Mouse (Mus musculus) midbrain, embryonic 13.5 days (tissue): ENCODE data around the gene Mag. TPM values are rescaled to one million over a fixed set of nuclear protein-coding genes. Genes with fewer than 3 reads are reported as not detected.
"Not testable (repeated sequence)": the region's sequence is repeated elsewhere in the genome, so short reads cannot be mapped to it uniquely, and the experiment has no call there.

ENCODE experiments used
- ATAC-seq: fragments of 200-750 bp; cut with Nextera tagmentation; 2 replicates; pipeline ENCODE4 v1.8.0; 2017; ENCODE audit warnings: mild to moderate bottlenecking, moderate TSS enrichment, moderate library complexity
- H3K27ac ChIP-seq: fragments of 300-500 bp; sonication (generic); 2 replicates; pipeline ENCODE4 v1.5.1; 2015; ENCODE audit warnings: inconsistent platforms, mild to moderate bottlenecking, moderate library complexity
- H3K27me3 ChIP-seq: fragments of 300-500 bp; sonication (generic); 2 replicates; pipeline ENCODE4 v1.6.1; 2015; ENCODE audit warnings: mild to moderate bottlenecking, inconsistent platforms
- H3K36me3 ChIP-seq: fragments of 300-500 bp; sonication (generic); 2 replicates; pipeline ENCODE4 v1.6.1; 2015; ENCODE audit warnings: mild to moderate bottlenecking, inconsistent platforms
- H3K4me1 ChIP-seq: fragments of 300-500 bp; sonication (generic); replicated peaks from 2 replicates; pipeline ENCODE4 v1.6.1; 2015; ENCODE audit warnings: inconsistent platforms
- H3K4me2 ChIP-seq: fragments of 300-500 bp; sonication (generic); replicated peaks from 2 replicates; pipeline ENCODE4 v1.6.1; 2015; ENCODE audit warnings: moderate library complexity, mild to moderate bottlenecking, inconsistent platforms
- H3K4me3 ChIP-seq: fragments of 300-500 bp; sonication (generic); replicated peaks from 2 replicates; pipeline ENCODE4 v1.5.1; 2015; ENCODE audit warnings: mild to moderate bottlenecking, inconsistent platforms
- H3K9ac ChIP-seq: fragments of 300-500 bp; sonication (generic); replicated peaks from 2 replicates; pipeline ENCODE4 v1.6.1; 2015; ENCODE audit warnings: mild to moderate bottlenecking, inconsistent platforms
- H3K9me3 ChIP-seq: fragments of 300-500 bp; sonication (generic); 2 replicates; pipeline ENCODE4 v1.6.1; 2016; ENCODE audit warnings: mild to moderate bottlenecking, inconsistent platforms
- WGBS: fragments of 180-500 bp; shearing (Covaris S2); methylation state at CpG from one replicate; pipeline ENCODE4 v1.1.7; 2015; 5-methylcytosine and 5-hydroxymethylcytosine counted together
- polyA plus RNA-seq: library from polyadenylated mRNA; unstranded; fragments of >200 nt; fragmentation: Nextera tagmentation; extraction: Ambion mirVana; gene quantifications from 2 replicates; pipeline ENCODE4 v1.2.1, GENCODE M21; 2015

Gene Mag
- polyA plus RNA-seq, 1 experiment from 2014 or later, result 1.3 TPM

DNA sequence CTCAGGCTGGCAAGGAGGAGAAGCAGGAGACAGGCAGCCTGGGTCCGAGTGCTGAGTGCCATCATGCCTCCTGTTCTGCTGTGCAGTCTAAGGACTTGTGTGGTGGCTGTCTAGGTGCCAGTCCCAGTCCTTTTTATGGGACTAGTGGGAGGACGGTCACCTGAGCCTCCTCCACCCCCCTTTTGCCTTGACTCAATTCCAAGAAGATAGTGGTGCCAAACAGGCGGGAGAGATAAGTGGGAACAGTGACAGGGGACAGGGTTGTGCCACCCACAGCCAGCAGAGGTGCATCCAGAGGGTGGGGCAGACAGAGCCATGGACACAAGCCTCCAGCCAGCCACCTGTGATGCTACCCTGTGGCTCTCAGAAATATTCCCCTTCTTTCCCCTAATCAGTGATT is 9.4 kb upstream of the Mag start:
- H3K27ac ChIP-seq, result no peak overlapping the region
- WGBS, result 78% methylated on average over 3 of the region's 3 CpGs
- no peak for ATAC-seq

DNA sequence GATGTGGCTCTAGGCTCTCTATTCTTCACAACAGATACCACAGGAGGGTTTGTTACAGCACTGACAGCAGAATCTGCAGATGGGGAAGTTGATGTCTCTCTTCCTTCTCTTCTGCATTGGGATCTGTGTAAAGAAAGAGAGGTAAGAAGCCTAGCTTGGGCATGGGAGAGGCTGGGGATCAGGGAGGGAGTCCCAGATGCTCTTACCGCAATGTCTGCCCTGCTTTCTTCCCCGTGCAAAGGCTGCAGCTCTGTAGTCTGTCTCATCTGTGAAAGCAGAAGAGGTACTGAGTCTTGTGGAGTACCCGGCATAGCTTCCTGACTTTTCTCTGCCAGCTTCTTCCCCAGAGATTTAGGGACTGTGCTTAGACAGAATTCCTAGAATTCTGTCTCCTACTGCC is 7.8 kb upstream of the Mag start:
- H3K4me2 ChIP-seq, H3K9me3 ChIP-seq, ATAC-seq, H3K4me3 ChIP-seq, H3K27ac ChIP-seq, H3K9ac ChIP-seq, H3K4me1 ChIP-seq, H3K36me3 ChIP-seq, H3K27me3 ChIP-seq: not testable (repeated sequence)
- WGBS, result 52% methylated on average over 3 of the region's 3 CpGs

More for the DNA sequence above, 9.4 kb upstream of the Mag start:
- H3K4me3 ChIP-seq, result no peak overlapping the region
- H3K9me3 ChIP-seq, result no peaks in the 10 kb centered on the region
- H3K4me1 ChIP-seq, result no peaks in the 10 kb centered on the region
- no peaks in the 10 kb centered on the region for H3K27me3 ChIP-seq
- H3K36me3 ChIP-seq, result no peaks in the 10 kb centered on the region
- H3K4me2 ChIP-seq, result no peak overlapping the region
- no peak overlapping the region for H3K9ac ChIP-seq

DNA sequence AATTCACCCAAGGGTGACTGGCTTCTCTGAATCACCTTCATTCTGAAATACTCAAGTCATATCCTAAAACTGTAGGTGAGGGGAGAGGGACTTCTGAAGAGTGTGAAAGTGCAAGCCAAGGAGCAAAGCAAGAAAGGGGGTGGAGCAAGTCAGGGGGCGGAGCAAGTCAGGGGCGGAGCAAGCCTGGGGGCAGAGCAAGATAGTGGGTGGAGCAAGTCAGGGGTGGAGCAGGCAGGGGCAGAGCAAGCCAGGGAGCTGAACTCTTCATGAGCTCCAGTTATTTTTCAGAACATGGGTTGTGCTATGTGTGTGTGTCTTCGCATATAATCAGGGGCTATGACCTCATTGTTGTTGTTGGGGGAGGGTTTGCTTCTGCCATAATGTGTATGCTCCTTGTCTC is 5.5 kb upstream of the Mag start:
- Histone ChIP-seq H3K9ac (no peak overlapping the region), H3K9me3 (no peaks in the 10 kb centered on the region), H3K4me1 (no peaks in the 10 kb centered on the region), H3K27me3 (no peaks in the 10 kb centered on the region; the same call in 1 of the 2 replicates), H3K4me2 (no peak overlapping the region), H3K36me3 (no peaks in the 10 kb centered on the region), H3K27ac (no peak overlapping the region), H3K4me3 (no peak overlapping the region)
- no peak for ATAC-seq
- WGBS, result 61% methylated on average over 3 of the region's 3 CpGs

DNA sequence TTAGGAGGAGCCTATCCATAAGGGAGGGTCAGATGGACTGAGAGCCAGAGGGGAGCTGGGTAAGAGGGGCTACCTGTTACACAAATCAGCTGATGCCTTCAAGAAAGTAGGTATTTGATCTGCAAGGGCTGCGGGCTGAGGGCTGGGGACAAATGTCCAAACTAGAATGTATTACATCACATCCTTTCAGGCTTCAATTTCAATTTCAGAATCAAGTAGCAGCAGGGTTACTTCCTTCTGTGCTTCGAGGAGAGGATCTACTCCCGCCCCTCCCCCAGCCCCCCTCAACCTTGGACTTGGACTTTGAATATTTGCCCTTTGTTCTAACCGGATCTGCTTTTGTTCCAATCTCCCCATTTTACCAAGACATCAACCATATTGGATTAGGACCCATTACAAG is 2.5 kb upstream of the Mag start:
- Histone ChIP-seq H3K36me3 (no peaks in the 10 kb centered on the region), H3K9me3 (no peaks in the 10 kb centered on the region), H3K9ac (no peak overlapping the region), H3K4me1 (no peaks in the 10 kb centered on the region), H3K27me3 (no peaks in the 10 kb centered on the region; the same call in 1 of the 2 replicates), H3K4me3 (no peak overlapping the region), H3K27ac (no peak overlapping the region), H3K4me2 (no peak overlapping the region)
- 62% methylated on average over 4 of the region's 4 CpGs for WGBS
- no peak for ATAC-seq

DNA sequence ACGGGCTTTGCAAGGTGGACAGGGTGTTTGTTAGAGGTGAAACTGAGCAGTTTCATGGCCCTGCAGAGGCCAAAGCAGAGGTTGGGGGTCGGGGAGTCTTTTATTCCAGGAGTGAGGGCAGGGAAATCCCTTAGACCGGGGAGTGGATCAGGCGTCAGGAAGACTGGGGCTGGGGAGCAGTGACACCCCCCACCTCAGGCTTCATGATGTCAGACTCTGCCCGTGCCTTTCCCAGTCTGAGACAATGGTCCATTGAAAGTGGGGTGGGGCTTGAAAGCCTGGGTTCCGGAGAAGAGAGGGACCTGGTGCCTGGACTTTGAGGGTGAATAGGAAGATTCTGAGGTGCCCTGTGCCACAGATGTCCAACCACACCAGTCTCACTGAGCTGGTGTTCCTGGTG is 2.0 kb upstream of the Mag start:
- ATAC-seq, result 0 out of 2 replicates have a peak, but pooled peaks have one; percentile 4
- Histone ChIP-seq H3K27me3 (no peaks in the 10 kb centered on the region; the same call in 1 of the 2 replicates), H3K4me2 (no peak overlapping the region), H3K4me3 (no peak overlapping the region), H3K4me1 (no peaks in the 10 kb centered on the region), H3K27ac (no peak overlapping the region), H3K36me3 (no peaks in the 10 kb centered on the region), H3K9ac (no peak overlapping the region), H3K9me3 (no peaks in the 10 kb centered on the region)
- WGBS, result 18% methylated on average over 6 of the region's 6 CpGs

DNA sequence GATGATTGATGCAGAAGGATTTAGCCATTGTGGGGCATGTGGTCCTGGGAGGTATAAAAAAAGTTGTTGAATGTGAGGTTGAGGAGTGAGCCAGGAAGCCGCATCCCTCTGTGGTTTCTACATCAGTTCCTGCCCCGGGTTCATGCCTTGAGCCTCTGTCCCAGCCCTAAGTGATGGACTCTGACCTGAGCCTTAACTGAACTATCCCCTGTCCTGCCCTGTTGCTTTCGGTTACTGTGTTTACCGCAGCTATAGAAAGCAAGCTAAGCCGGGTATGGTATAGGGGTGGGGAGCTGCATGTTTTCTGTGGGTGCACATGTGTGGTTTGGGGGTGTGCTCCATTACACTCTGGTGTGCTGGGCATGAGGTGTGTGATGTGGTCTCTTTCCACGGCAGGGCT is 4.9 kb downstream of the Mag start:
- H3K27me3 ChIP-seq, result no peaks in the 10 kb centered on the region; the same call in 1 of the 2 replicates
- no peaks in the 10 kb centered on the region for H3K9me3 ChIP-seq
- H3K4me3 ChIP-seq, result no peak overlapping the region
- no peak overlapping the region for H3K27ac ChIP-seq
- 86% methylated on average over 6 of the region's 6 CpGs for WGBS
- peaks cover 12% of the 10 kb centered on the region for H3K4me1 ChIP-seq
- H3K4me2 ChIP-seq, result no peak overlapping the region
- H3K36me3 ChIP-seq, result no peaks in the 10 kb centered on the region
- ATAC-seq, result no peak
- H3K9ac ChIP-seq, result no peak overlapping the region

DNA sequence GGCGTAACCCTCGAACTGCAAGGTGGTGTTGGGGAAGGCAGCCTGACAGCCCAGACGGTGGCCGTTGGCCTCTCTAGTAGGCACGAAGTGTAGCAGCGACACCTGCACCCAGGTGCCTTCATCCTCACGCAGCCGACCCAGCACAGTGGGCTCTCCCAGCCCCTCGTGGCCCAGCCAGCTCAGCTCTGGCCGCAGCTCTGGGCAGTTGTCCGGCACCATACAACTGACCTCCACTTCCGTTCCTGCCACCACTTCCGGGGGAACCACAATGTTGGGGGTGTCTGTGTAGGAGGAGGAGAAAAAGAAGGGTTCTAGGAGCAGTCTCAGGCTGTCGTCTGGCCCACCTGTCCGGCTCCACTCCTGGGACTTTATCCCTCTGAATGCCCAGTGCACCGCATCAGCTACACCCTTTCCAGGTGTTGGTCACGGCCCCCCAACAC is 5.7 kb downstream of the Mag start:
- H3K4me3 ChIP-seq, result peak overlapping the region; percentile 25
- peak; percentile 29; the same call in 1 of the 2 replicates for ATAC-seq
- H3K9ac ChIP-seq, result no peak overlapping the region
- WGBS, result 29% methylated on average over 17 of the region's 17 CpGs
- no peaks in the 10 kb centered on the region; the same call in 1 of the 2 replicates for H3K27me3 ChIP-seq
- peak overlapping the region; percentile 60 for H3K4me2 ChIP-seq
- no peaks in the 10 kb centered on the region for H3K9me3 ChIP-seq
- H3K4me1 ChIP-seq, result peaks cover 12% of the 10 kb centered on the region
- no peaks in the 10 kb centered on the region for H3K36me3 ChIP-seq
- H3K27ac ChIP-seq, result no peak overlapping the region

DNA sequence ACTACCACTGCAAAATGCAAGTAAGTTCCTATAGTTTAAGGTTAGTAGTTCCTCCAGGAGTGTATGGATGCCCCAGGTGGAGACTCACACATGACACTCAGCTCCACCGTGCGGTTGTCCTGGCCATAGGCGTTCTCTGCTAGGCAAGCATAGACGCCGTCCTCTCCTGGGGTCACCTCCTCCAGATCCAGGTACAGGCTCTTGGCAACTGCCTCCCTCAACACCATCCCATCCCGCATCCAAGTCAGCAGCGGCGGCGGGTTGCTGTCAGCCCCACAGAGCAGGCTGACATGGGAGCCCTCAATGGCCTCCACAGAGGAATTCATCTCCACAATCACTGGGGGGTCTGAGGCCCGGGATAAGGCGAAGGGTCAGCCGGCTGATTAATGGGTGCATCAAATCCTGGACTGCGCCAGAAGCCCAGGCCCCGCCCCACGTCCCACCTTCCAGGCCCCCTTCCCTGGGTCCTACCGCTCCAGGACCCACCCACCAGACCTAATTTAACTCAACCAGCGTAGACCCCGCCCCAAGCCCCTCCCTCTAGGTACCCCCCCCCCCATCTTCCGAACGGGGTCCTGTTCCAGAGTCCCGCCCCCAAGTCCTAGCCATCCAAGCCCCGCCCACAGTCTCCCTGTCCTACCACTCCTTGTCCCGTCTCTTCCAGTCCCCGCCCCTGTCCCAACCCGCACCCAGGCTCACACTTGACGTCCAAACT is 6.2 kb downstream of the Mag start:
- ATAC-seq, result peak; percentile 70
- peak overlapping the region; percentile 25 for H3K4me3 ChIP-seq
- 0 out of 2 replicates have a peak overlapping the region, but pooled peaks have one; percentile 36 for H3K9ac ChIP-seq

DNA sequence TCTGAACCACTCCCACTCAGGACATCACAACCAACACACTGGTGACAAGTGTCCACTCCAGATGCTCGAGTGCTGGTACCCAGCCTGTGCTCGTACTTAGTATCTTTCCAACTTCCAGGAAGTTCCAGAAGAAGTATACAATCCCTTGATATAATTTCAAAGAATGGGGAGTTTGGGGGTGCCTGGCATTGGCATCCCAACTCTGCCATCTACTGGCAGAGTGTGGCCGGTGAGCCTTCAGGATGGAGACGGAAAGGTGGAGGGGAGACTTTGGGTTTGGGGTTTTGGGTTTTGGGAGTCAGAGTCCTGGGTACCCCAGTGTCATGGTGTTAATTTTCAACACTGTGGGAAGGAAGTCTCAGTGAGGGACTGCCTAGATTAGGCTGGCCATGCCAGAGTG is 10.6 kb downstream of the Mag start:
- Histone ChIP-seq H3K9ac (no peak overlapping the region), H3K27me3 (no peaks in the 10 kb centered on the region; the same call in 1 of the 2 replicates), H3K4me3 (no peak overlapping the region), H3K4me1 (peaks cover 11% of the 10 kb centered on the region), H3K9me3 (no peaks in the 10 kb centered on the region), H3K4me2 (no peak overlapping the region), H3K27ac (no peak overlapping the region), H3K36me3 (no peaks in the 10 kb centered on the region)
- WGBS, result 61% methylated on average over 4 of the region's 4 CpGs
- no peak for ATAC-seq

More for the DNA sequence above, 6.2 kb downstream of the Mag start:
- Histone ChIP-seq H3K9me3 (no peaks in the 10 kb centered on the region), H3K4me2 (peak overlapping the region; percentile 60), H3K27me3 (no peaks in the 10 kb centered on the region; the same call in 1 of the 2 replicates), H3K27ac (no peak overlapping the region), H3K36me3 (no peaks in the 10 kb centered on the region), H3K4me1 (peaks cover 12% of the 10 kb centered on the region)
- 1% methylated on average over 24 of the region's 26 CpGs for WGBS

DNA sequence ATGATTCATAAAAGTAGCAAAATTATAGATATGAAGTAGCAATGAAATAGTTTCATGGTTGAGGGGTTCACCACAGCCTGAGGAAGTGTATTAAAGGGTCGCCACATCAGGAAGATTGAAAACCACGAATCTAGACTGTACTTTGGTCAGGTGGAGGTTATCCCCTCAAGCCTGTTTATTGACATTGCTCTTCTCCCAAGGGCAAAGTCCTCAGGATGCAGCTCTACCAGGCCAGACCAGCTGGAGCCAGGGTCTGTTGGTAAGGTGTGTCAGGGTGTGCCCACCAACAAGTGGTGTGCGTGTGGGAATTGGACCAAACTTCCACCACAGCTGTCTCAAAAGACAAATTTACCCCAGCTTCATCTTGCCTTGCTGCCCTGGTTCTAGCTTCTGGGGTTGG is 19.5 kb downstream of the Mag start:
- no peak overlapping the region for H3K9ac ChIP-seq
- H3K9me3 ChIP-seq, result no peaks in the 10 kb centered on the region
- H3K4me2 ChIP-seq, result no peak overlapping the region
- no peaks in the 10 kb centered on the region for H3K4me1 ChIP-seq
- H3K27me3 ChIP-seq, result no peaks in the 10 kb centered on the region
- H3K27ac ChIP-seq, result no peak overlapping the region
- ATAC-seq, result no peak
- H3K36me3 ChIP-seq, result no peaks in the 10 kb centered on the region
- no peak overlapping the region for H3K4me3 ChIP-seq
- WGBS, result 96% methylated on average over 3 of the region's 3 CpGs

DNA sequence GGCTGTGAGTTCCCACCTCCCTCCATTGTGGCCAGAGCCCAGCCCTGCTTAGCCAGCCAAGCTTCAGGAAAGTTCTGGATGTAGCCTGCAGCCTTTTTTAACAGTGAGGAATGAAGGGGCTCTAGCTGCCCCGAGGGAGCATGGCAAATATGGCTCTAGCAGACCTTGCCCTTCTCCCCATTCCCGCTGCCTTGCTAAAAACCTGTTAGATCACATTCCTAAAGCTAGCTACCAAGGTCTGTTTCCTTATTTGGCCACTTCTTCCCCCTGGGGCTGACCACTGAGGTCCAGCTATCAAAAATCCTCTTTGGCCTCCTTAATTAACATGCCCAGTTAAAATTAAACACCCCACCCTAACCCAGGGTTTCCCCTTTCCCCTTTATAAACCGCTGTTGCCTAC is 22.2 kb downstream of the Mag start:
- H3K9me3 ChIP-seq, result no peaks in the 10 kb centered on the region
- no peak overlapping the region for H3K9ac ChIP-seq
- H3K4me2 ChIP-seq, result no peak overlapping the region
- 68% methylated on average over 3 of the region's 3 CpGs for WGBS
- no peak overlapping the region for H3K27ac ChIP-seq
- ATAC-seq, result no peak
- H3K36me3 ChIP-seq, result no peaks in the 10 kb centered on the region
- no peaks in the 10 kb centered on the region for H3K27me3 ChIP-seq
- H3K4me3 ChIP-seq, result no peak overlapping the region
- no peaks in the 10 kb centered on the region for H3K4me1 ChIP-seq

DNA sequence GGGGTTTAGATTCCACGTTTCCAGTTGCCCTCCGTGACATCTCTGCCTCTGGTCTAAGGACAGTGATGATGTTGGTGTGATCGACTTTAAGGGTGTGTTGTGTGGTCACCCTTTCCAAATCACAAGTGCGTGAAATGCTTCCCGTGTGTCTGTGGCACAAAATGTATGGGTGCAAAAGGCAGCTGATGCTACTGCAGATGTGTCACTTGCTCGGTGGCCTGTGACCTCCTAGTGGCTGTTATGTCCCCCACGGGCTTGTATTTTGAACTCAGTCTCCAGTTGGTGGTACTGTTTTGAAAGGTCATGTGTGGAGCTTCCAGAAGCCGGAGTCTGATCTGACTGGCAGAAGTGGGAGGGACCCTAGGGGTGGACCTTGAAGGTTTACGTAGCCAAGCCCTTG is 22.9 kb downstream of the Mag start:
- no peak overlapping the region for H3K27ac ChIP-seq
- 83% methylated on average over 9 of the region's 9 CpGs for WGBS
- no peaks in the 10 kb centered on the region for H3K4me1 ChIP-seq
- no peak overlapping the region for H3K9ac ChIP-seq
- ATAC-seq, result no peak
- no peaks in the 10 kb centered on the region for H3K27me3 ChIP-seq
- no peak overlapping the region for H3K4me2 ChIP-seq
- no peaks in the 10 kb centered on the region for H3K36me3 ChIP-seq
- no peaks in the 10 kb centered on the region for H3K9me3 ChIP-seq
- no peak overlapping the region for H3K4me3 ChIP-seq

DNA sequence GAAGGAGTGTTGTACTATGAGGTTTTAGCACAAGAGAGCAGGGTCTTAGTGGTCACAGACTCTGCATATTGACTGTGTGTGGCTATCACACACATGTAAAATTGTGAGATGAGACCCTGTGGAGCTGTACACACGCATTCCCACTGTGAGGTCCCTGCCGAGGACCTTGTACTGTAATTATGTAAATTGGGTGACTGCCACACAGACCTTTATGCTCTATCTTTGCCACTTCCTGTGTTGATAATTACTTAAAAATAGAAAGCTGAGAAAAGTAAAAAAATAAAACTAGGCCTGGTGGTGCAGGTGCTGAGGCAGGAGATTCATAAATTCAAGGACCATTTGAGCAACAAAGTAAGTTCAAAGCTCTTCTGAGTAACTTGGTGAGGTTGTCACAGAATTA is 24.0 kb downstream of the Mag start:
- Histone ChIP-seq H3K27ac (no peak overlapping the region), H3K36me3 (no peaks in the 10 kb centered on the region), H3K4me3 (no peak overlapping the region), H3K27me3 (no peaks in the 10 kb centered on the region), H3K9ac (no peak overlapping the region), H3K9me3 (no peaks in the 10 kb centered on the region), H3K4me2 (no peak overlapping the region), H3K4me1 (no peaks in the 10 kb centered on the region)
- no peak for ATAC-seq
- 84% methylated on average over 2 of the region's 2 CpGs for WGBS
